ENCODE assay signal across 9 mouse cellular contexts in the genomic region with DNA sequence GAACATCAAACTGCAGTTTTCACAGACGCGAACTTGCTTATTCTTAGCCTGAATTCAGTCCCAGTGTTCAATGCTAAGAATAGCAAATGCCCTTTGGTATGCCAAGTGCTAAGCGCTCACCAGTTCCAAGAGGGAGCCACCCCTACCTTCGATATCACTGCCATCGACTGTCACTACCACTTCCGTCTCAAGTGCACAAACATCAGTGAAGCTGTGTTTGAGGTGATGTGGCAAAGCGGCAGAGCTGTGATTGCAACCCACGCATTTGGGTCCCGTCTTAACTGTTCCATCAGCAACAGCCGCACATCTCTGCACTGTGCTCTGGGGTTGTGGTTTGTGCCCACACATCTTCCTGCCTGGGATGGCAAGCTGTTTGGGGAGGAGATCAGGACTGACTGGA.
DNase-seq lines count a peak whose midpoint lies in the region.
"Had no signal": no experiment of that assay in that cellular context is flagged by ENCODE, and none has a peak within 500 bp of the region (broad histone marks: within the 10 kb centered on the region; RNA-seq: fewer than 3 reads in every experiment).

No protein-coding gene starts in this region.

- peak; percentile 58 to 75 for DNase-seq in layer of hippocampus, adult 18-20 months (ENCODE audit: low spot score in 2 of 2)
- DNase-seq in layer of hippocampus, adult 9-10 months (ENCODE audit: low spot score): no peak
- DNase-seq in heart, adult 9 months (ENCODE audit: low spot score in 2 of 2): peak; percentile 4 to 17
- peak; percentile 71 to 77 for DNase-seq in left cerebral cortex, postnatal 25 days (ENCODE audit: low spot score in 2 of 2)
- DNase-seq in thymus, postnatal 0 days (ENCODE audit: low spot score): peak; percentile 77
- DNase-seq in urinary bladder, postnatal 14 days (ENCODE audit: low spot score): no peak
- no peak for DNase-seq in kidney, adult 9 months
- no peak for DNase-seq in adrenal gland, adult 2 months
- DNase-seq: cerebellum, postnatal 14 days had no signal

- intact Hi-C loops in left cerebral cortex, postnatal 25 days (cut with DNase I): loop anchor here (1.0 to 5.0 kb wide), 4 partner anchors 21 to 95 kb away; partner anchors contain the start of gene Nsg2

Comparison
In these comparisons a context has a peak if more than half of its experiments do, and no peak if none do; other contexts are left out.
1. DNase-seq: peak in layer of hippocampus, adult 18-20 months (2 of 2), heart, adult 9 months (2 of 2), left cerebral cortex, postnatal 25 days (2 of 2) and thymus, postnatal 0 days (single experiment); none in layer of hippocampus, adult 9-10 months (single experiment), urinary bladder, postnatal 14 days (single experiment), kidney, adult 9 months (single experiment) and adrenal gland, adult 2 months (single experiment).